In genomic region chr4:43040114-43040572, GRCm38 (mm10) we compare ENCODE assay signal across 8 mouse cellular contexts. TPM values are rescaled to one million over a fixed set of nuclear protein-coding genes. Genes with fewer than 3 reads are reported as not detected.
A peak's percentile ranks its signal among the peaks of the same experiment; 100 is the strongest.
DNase-seq lines count a peak whose midpoint lies in the region; ATAC-seq and TF ChIP-seq lines count a peak whose summit lies in the region.

No protein-coding gene starts in this region.

- WGBS in hindbrain, postnatal 0 days, result under 1% methylated on average over 24 of the region's 25 CpGs

- peak overlapping the region; percentile 82 for H3K9ac ChIP-seq in hindbrain, postnatal 0 days (replicated peaks; ENCODE audit: low read length)

- DNase-seq in WW6 (ENCODE audit: low read depth, low spot score), result peak; percentile 88
- DNase-seq in cerebellum, postnatal 4 days (ENCODE audit: low spot score in 2 of 2), result peak; percentile 80 to 91
- DNase-seq in gastrocnemius, adult 18-20 months (ENCODE audit: low spot score), result peak; percentile 97
- peak; percentile 98 for DNase-seq in hindbrain, postnatal 0 days (ENCODE audit: low spot score)
- peak; percentile 91 to 93 for DNase-seq in left cerebral cortex, adult 2 months (ENCODE audit: extremely low spot score in 1 of 2, low spot score in 2 of 2)
- DNase-seq in right cerebral cortex, adult 2 months (ENCODE audit: low spot score in 2 of 2), result peak; percentile 92 to 93
- DNase-seq in urinary bladder, postnatal 14 days (ENCODE audit: low spot score), result peak; percentile 97

- no peaks in the 10 kb centered on the region for H3K9me3 ChIP-seq in hindbrain, postnatal 0 days (ENCODE audit: low read length)

- H3K4me2 ChIP-seq in hindbrain, postnatal 0 days (ENCODE audit: low read depth, low read length), result peak overlapping the region; percentile 82

- ATAC-seq in hindbrain, postnatal 0 days, result peak; percentile 96
- ATAC-seq in megakaryocyte, adult 5-6 weeks (ENCODE audit: poor library complexity, severe bottlenecking), result peak; percentile 83

- peak overlapping the region; percentile 73 for H3K4me3 ChIP-seq in hindbrain, postnatal 0 days (ENCODE audit: low read length)
- H3K4me3 ChIP-seq in left cerebral cortex, adult 2 months, result peak overlapping the region; percentile 81

- peaks cover 9% of the 10 kb centered on the region for H3K4me1 ChIP-seq in hindbrain, postnatal 0 days (ENCODE audit: insufficient read depth, low read length)

- intact Hi-C loops in left cerebral cortex, adult 2 months (cut with DNase I), result loop anchor here (10.0 kb wide), 2 partner anchors 455 to 525 kb away; partner anchors contain the start of genes Arhgef39, Ccdc107, Creb3 and Tln1

- peaks cover 10% of the 10 kb centered on the region for H3K36me3 ChIP-seq in hindbrain, postnatal 0 days (ENCODE audit: insufficient read depth, low read length)

- TF ChIP-seq CTCF in hindbrain, postnatal 0 days (IDR thresholded peaks at IDR 0.05; ENCODE audit: low read depth), result no peak
- TF ChIP-seq CTCF in left cerebral cortex, adult 2 months (IDR thresholded peaks at IDR 0.05), result no peak

- peak overlapping the region; percentile 82 for H3K27ac ChIP-seq in hindbrain, postnatal 0 days
- H3K27ac ChIP-seq in left cerebral cortex, adult 2 months, result peak overlapping the region; percentile 54

- no peaks in the 10 kb centered on the region for H3K27me3 ChIP-seq in hindbrain, postnatal 0 days (ENCODE audit: insufficient read depth, low read length)

RNA-seq across cellular contexts. Expression of gene Fam214b, which starts 5.9 kb away (rescaled TPM):
- 10 to 100 TPM; 27.6 to 28.1 TPM for total RNA-seq in gastrocnemius, adult 18-20 months (2021)
- total RNA-seq in hindbrain, postnatal 0 days (2014; rRNA removed), result 36.0 and 54.9 TPM in 2 replicates
- 25.0 TPM in 2 replicates for polyA plus RNA-seq in hindbrain, postnatal 0 days (2015; fragmentation: Nextera tagmentation; extraction: Ambion mirVana)
- 10 to 100 TPM; 39.0 to 39.7 TPM for total RNA-seq in left cerebral cortex, adult 2 months (2021)
- 14.2 and 15.4 TPM in 2 replicates for total RNA-seq in megakaryocyte, adult 5-6 weeks (2015)
- total RNA-seq in megakaryocyte, adult 5-6 weeks (2017), result 31.7 and 33.6 TPM in 2 replicates

RNA-seq across cellular contexts. Expression of gene Stoml2, which starts 8.6 kb away (rescaled TPM):
- 100 to 1,000 TPM in 1 of 2 experiments, 10 to 100 TPM in 1; 88.9 to 105 TPM for total RNA-seq in gastrocnemius, adult 18-20 months (2021)
- total RNA-seq in hindbrain, postnatal 0 days (2014; rRNA removed), result 86.2 and 118 TPM in 2 replicates
- 256 and 272 TPM in 2 replicates for polyA plus RNA-seq in hindbrain, postnatal 0 days (2015; fragmentation: Nextera tagmentation; extraction: Ambion mirVana)
- total RNA-seq in left cerebral cortex, adult 2 months (2021), result 100 to 1,000 TPM in 1 of 2 experiments, 10 to 100 TPM in 1; 97.4 to 104 TPM
- total RNA-seq in megakaryocyte, adult 5-6 weeks (2015), result 70.8 and 77.7 TPM in 2 replicates
- 62.3 and 79.3 TPM in 2 replicates for total RNA-seq in megakaryocyte, adult 5-6 weeks (2017)

RNA-seq across cellular contexts. Expression of gene Pigo, which starts 14.5 kb away (rescaled TPM):
- 1 to 10 TPM; 6.2 to 7.7 TPM for total RNA-seq in gastrocnemius, adult 18-20 months (2021)
- total RNA-seq in hindbrain, postnatal 0 days (2014; rRNA removed), result 27.7 and 33.4 TPM in 2 replicates
- polyA plus RNA-seq in hindbrain, postnatal 0 days (2015; fragmentation: Nextera tagmentation; extraction: Ambion mirVana), result 20.8 and 22.1 TPM in 2 replicates
- total RNA-seq in left cerebral cortex, adult 2 months (2021), result 10 to 100 TPM; 30.9 to 31.1 TPM
- 7.9 and 9.7 TPM in 2 replicates for total RNA-seq in megakaryocyte, adult 5-6 weeks (2015)
- total RNA-seq in megakaryocyte, adult 5-6 weeks (2017), result 5.6 and 11.1 TPM in 2 replicates

RNA-seq across cellular contexts. Expression of gene Unc13b, which starts 18.6 kb away (rescaled TPM):
- total RNA-seq in gastrocnemius, adult 18-20 months (2021), result 1 to 10 TPM; 1.2 to 1.9 TPM
- 40.4 and 41.8 TPM in 2 replicates for total RNA-seq in hindbrain, postnatal 0 days (2014; rRNA removed)
- polyA plus RNA-seq in hindbrain, postnatal 0 days (2015; fragmentation: Nextera tagmentation; extraction: Ambion mirVana), result 6.6 TPM in 2 replicates
- 10 to 100 TPM; 68.1 to 70.9 TPM for total RNA-seq in left cerebral cortex, adult 2 months (2021)
- 0.16 TPM in 2 replicates for total RNA-seq in megakaryocyte, adult 5-6 weeks (2015)
- 0.24 and 0.48 TPM in 2 replicates for total RNA-seq in megakaryocyte, adult 5-6 weeks (2017)

RNA-seq across cellular contexts. Expression of gene Fancg, which starts 29.8 kb away (rescaled TPM):
- 1 to 10 TPM; 1.4 to 1.8 TPM for total RNA-seq in gastrocnemius, adult 18-20 months (2021)
- total RNA-seq in hindbrain, postnatal 0 days (2014; rRNA removed), result 10.5 and 13.1 TPM in 2 replicates
- 14.2 and 14.5 TPM in 2 replicates for polyA plus RNA-seq in hindbrain, postnatal 0 days (2015; fragmentation: Nextera tagmentation; extraction: Ambion mirVana)
- total RNA-seq in left cerebral cortex, adult 2 months (2021), result 10 to 100 TPM; 15.1 to 17.4 TPM
- total RNA-seq in megakaryocyte, adult 5-6 weeks (2015), result 11.3 and 12.5 TPM in 2 replicates
- 13.0 and 14.3 TPM in 2 replicates for total RNA-seq in megakaryocyte, adult 5-6 weeks (2017)

Comparison
In these comparisons a context has a peak if more than half of its experiments do, and no peak if none do; other contexts are left out.
1. Peak in every context shown above with its lines: DNase-seq, ATAC-seq, H3K4me3 ChIP-seq and H3K27ac ChIP-seq.